Mouse (Mus musculus): ENCODE data around the gene Tlr9. TPM values are rescaled to one million over a fixed set of nuclear protein-coding genes. Genes with fewer than 3 reads are reported as not detected.

The Tlr9 gene
- 1 to 10 TPM; 1.4 to 1.5 TPM for total RNA-seq (2021)
- long read RNA-seq, experiment 1: 0 reads
- long read RNA-seq, experiment 2: 0 reads

- TF ChIP-seq CTCF (conservative IDR thresholded peaks at IDR 0.05): no peak
- H3K4me3 ChIP-seq: no peak within 1 kb of the TSS
- DNase-seq (ENCODE audit: low spot score in 2 of 2): no peak
- no peak within 1 kb of the TSS; the same call in 1 of the 2 replicates for H3K27ac ChIP-seq
Measured at GRCm38 (mm10) chr9:106222261-106222851, at the start of gene Tlr9. Gene Tlr9 (plus strand): TSS chr9:106222598.

GRCm38 (mm10) chr9:106173363-106173762 lies 49.0 kb upstream of the Tlr9 start:
- DNase-seq (ENCODE audit: low spot score in 2 of 2): no peak
- Histone ChIP-seq H3K4me3 (peak overlapping the region; percentile 94), H3K27ac (no peak overlapping the region)
- peak; percentile 19; the same call in 1 of the 2 replicates for TF ChIP-seq CTCF (conservative IDR thresholded peaks at IDR 0.05)

- TF ChIP-seq CTCF (conservative IDR thresholded peaks at IDR 0.05): no peak
- no peak for DNase-seq (ENCODE audit: low spot score in 2 of 2)
- Histone ChIP-seq H3K4me3 (no peak overlapping the region), H3K27ac (no peak overlapping the region)
Measured at GRCm38 (mm10) chr9:106175552-106176200, 46.7 kb upstream of the Tlr9 start.

- TF ChIP-seq CTCF (conservative IDR thresholded peaks at IDR 0.05): no peak
- Histone ChIP-seq H3K27ac (no peak overlapping the region), H3K4me3 (no peak overlapping the region)
- DNase-seq (ENCODE audit: low spot score in 2 of 2): no peak
Measured at GRCm38 (mm10) chr9:106176769-106177168, 45.6 kb upstream of the Tlr9 start.

GRCm38 (mm10) chr9:106177799-106178198 lies 44.6 kb upstream of the Tlr9 start:
- TF ChIP-seq CTCF (conservative IDR thresholded peaks at IDR 0.05): no peak
- Histone ChIP-seq H3K4me3 (no peak overlapping the region), H3K27ac (no peak overlapping the region)
- no peak for DNase-seq (ENCODE audit: low spot score in 2 of 2)

GRCm38 (mm10) chr9:106179454-106179853 lies 42.9 kb upstream of the Tlr9 start:
- no peak for TF ChIP-seq CTCF (conservative IDR thresholded peaks at IDR 0.05)
- no peak for DNase-seq (ENCODE audit: low spot score in 2 of 2)
- Histone ChIP-seq H3K4me3 (no peak overlapping the region), H3K27ac (no peak overlapping the region)

- no peak overlapping the region for H3K4me3 ChIP-seq
- H3K27ac ChIP-seq: no peak overlapping the region
- TF ChIP-seq CTCF (conservative IDR thresholded peaks at IDR 0.05): no peak
- no peak for DNase-seq (ENCODE audit: low spot score in 2 of 2)
Measured at GRCm38 (mm10) chr9:106179964-106180363, 42.4 kb upstream of the Tlr9 start.

- no peak for DNase-seq (ENCODE audit: low spot score in 2 of 2)
- Histone ChIP-seq H3K27ac (no peak overlapping the region), H3K4me3 (no peak overlapping the region)
- TF ChIP-seq CTCF (conservative IDR thresholded peaks at IDR 0.05): no peak
Measured at GRCm38 (mm10) chr9:106182146-106182545, 40.3 kb upstream of the Tlr9 start.

- no peak for TF ChIP-seq CTCF (conservative IDR thresholded peaks at IDR 0.05)
- Histone ChIP-seq H3K27ac (no peak overlapping the region), H3K4me3 (no peak overlapping the region)
- DNase-seq (ENCODE audit: low spot score in 2 of 2): no peak
Measured at GRCm38 (mm10) chr9:106183996-106184395, 38.4 kb upstream of the Tlr9 start.

GRCm38 (mm10) chr9:106191355-106191754 lies 31.0 kb upstream of the Tlr9 start:
- H3K4me3 ChIP-seq: no peak overlapping the region
- peak overlapping the region; percentile 18 for H3K27ac ChIP-seq
- DNase-seq (ENCODE audit: low spot score in 2 of 2): no peak
- TF ChIP-seq CTCF (conservative IDR thresholded peaks at IDR 0.05): no peak

GRCm38 (mm10) chr9:106192024-106192423 lies 30.4 kb upstream of the Tlr9 start:
- Histone ChIP-seq H3K27ac (peak overlapping the region; percentile 83; the same call in 1 of the 2 replicates), H3K4me3 (no peak overlapping the region)
- TF ChIP-seq CTCF (conservative IDR thresholded peaks at IDR 0.05): no peak
- no peak for DNase-seq (ENCODE audit: low spot score in 2 of 2)

GRCm38 (mm10) chr9:106192998-106193397 lies 29.4 kb upstream of the Tlr9 start:
- no peak for TF ChIP-seq CTCF (conservative IDR thresholded peaks at IDR 0.05)
- no peak for DNase-seq (ENCODE audit: low spot score in 2 of 2)
- Histone ChIP-seq H3K27ac (peak overlapping the region; percentile 83), H3K4me3 (no peak overlapping the region)

- H3K27ac ChIP-seq: peak overlapping the region; percentile 83
- no peak for DNase-seq (ENCODE audit: low spot score in 2 of 2)
- no peak for TF ChIP-seq CTCF (conservative IDR thresholded peaks at IDR 0.05)
- no peak overlapping the region for H3K4me3 ChIP-seq
Measured at GRCm38 (mm10) chr9:106193930-106194807, 28.2 kb upstream of the Tlr9 start.

Data from layer of hippocampus, adult 2 months (tissue).